Mouse (Mus musculus): Measurements from ENCODE around the gene Gdi1. TPM values are rescaled to one million over a fixed set of nuclear protein-coding genes. Genes with fewer than 3 reads are reported as not detected.

The Gdi1 gene
- polyA plus RNA-seq, 1 experiment, result 83.9 TPM

- peak; percentile 40 for TF ChIP-seq POLR2A (IDR thresholded peaks at IDR 0.05; ENCODE audit: insufficient read length, low read depth)
- no peak for TF ChIP-seq TCF3 (IDR thresholded peaks at IDR 0.05; ENCODE audit: insufficient read length, low read depth)
- TF ChIP-seq POLR2AphosphoS2 (IDR thresholded peaks at IDR 0.05; ENCODE audit: insufficient read length, low read depth), result peak; percentile 62
- Histone ChIP-seq H3K4me3 (peak overlapping the region; percentile 88), H3K79me2 (ENCODE audit: control insufficient read depth, insufficient read depth) (peaks cover 20% of the 10 kb centered on the region)
These were observed 33.8 kb upstream of the Gdi1 start for GRCm38 (mm10) chrX:74270902-74271551.

GRCm38 (mm10) chrX:74273422-74274322 lies 31.1 kb upstream of the Gdi1 start:
- Histone ChIP-seq H3K4me2 (ENCODE audit: low read depth) (no peak overlapping the region), H3K27me3 (ENCODE audit: control insufficient read depth, insufficient read depth, insufficient read length) (no peaks in the 10 kb centered on the region), H3K79me2 (ENCODE audit: control insufficient read depth, insufficient read depth) (peaks cover 20% of the 10 kb centered on the region), H3ac (ENCODE audit: control insufficient read depth, insufficient read length) (no peak overlapping the region), H3K4me3 (no peak overlapping the region), H3K36me3 (ENCODE audit: control insufficient read depth, insufficient read depth) (no peaks in the 10 kb centered on the region)
- no peak for TF ChIP-seq CEBPB (IDR thresholded peaks at IDR 0.05; ENCODE audit: insufficient read depth, poor library complexity, severe bottlenecking)
- TF ChIP-seq POLR2AphosphoS2 (IDR thresholded peaks at IDR 0.05; ENCODE audit: insufficient read length, low read depth), result peak; percentile 82
- TF ChIP-seq MYOG (IDR thresholded peaks at IDR 0.05; ENCODE audit: control insufficient read depth in 1 of 3, insufficient read depth in 1 of 3, insufficient read length in 2 of 3, low read depth in 2 of 3), result no peak
- no peak for TF ChIP-seq E2F4 (IDR thresholded peaks at IDR 0.05; ENCODE audit: insufficient read depth)
- no peak for TF ChIP-seq SRF (IDR thresholded peaks at IDR 0.05; ENCODE audit: control insufficient read depth, insufficient read length, low read depth)
- TF ChIP-seq USF1 (IDR thresholded peaks at IDR 0.05; ENCODE audit: low read depth), result no peak
- no peak for TF ChIP-seq TCF3 (IDR thresholded peaks at IDR 0.05; ENCODE audit: insufficient read length, low read depth)
- no peak for TF ChIP-seq MYOD1 (IDR thresholded peaks at IDR 0.05; ENCODE audit: control insufficient read depth in 1 of 3, insufficient read length in 2 of 3, low read depth in 2 of 3)
- no peak for TF ChIP-seq MAX (IDR thresholded peaks at IDR 0.05; ENCODE audit: low read depth)
- no peak for TF ChIP-seq REST (IDR thresholded peaks at IDR 0.05; ENCODE audit: insufficient read depth, insufficient read length)
- peak; percentile 54 for TF ChIP-seq POLR2A (IDR thresholded peaks at IDR 0.05; ENCODE audit: insufficient read length, low read depth)
- TF ChIP-seq TCF12 (IDR thresholded peaks at IDR 0.05; ENCODE audit: insufficient read depth, poor library complexity, severe bottlenecking), result no peak

More at GRCm38 (mm10) chrX:74270902-74271551, 33.8 kb upstream of the Gdi1 start:
- H3ac ChIP-seq (ENCODE audit: control insufficient read depth, insufficient read length), result no peak overlapping the region
- no peaks in the 10 kb centered on the region for H3K27me3 ChIP-seq (ENCODE audit: control insufficient read depth, insufficient read depth, insufficient read length)
- H3K36me3 ChIP-seq (ENCODE audit: control insufficient read depth, insufficient read depth), result no peaks in the 10 kb centered on the region
- peak overlapping the region; percentile 72 for H3K4me2 ChIP-seq (ENCODE audit: low read depth)

GRCm38 (mm10) chrX:74277916-74278315 lies 26.9 kb upstream of the Gdi1 start:
- Histone ChIP-seq H3ac (ENCODE audit: control insufficient read depth, insufficient read length) (no peak overlapping the region), H3K27me3 (ENCODE audit: control insufficient read depth, insufficient read depth, insufficient read length) (no peaks in the 10 kb centered on the region), H3K4me3 (no peak overlapping the region), H3K36me3 (ENCODE audit: control insufficient read depth, insufficient read depth) (no peaks in the 10 kb centered on the region), H3K79me2 (ENCODE audit: control insufficient read depth, insufficient read depth) (peaks cover 4% of the 10 kb centered on the region), H3K4me2 (ENCODE audit: low read depth) (no peak overlapping the region)
- no peak for TF ChIP-seq TCF3 (IDR thresholded peaks at IDR 0.05; ENCODE audit: insufficient read length, low read depth)
- TF ChIP-seq POLR2A (IDR thresholded peaks at IDR 0.05; ENCODE audit: insufficient read length, low read depth), result no peak
- TF ChIP-seq SRF (IDR thresholded peaks at IDR 0.05; ENCODE audit: control insufficient read depth, insufficient read length, low read depth), result no peak
- TF ChIP-seq MYOD1 (IDR thresholded peaks at IDR 0.05; ENCODE audit: control insufficient read depth in 1 of 3, insufficient read length in 2 of 3, low read depth in 2 of 3), result no peak
- no peak for TF ChIP-seq MYOG (IDR thresholded peaks at IDR 0.05; ENCODE audit: control insufficient read depth in 1 of 3, insufficient read depth in 1 of 3, insufficient read length in 2 of 3, low read depth in 2 of 3)
- no peak for TF ChIP-seq USF1 (IDR thresholded peaks at IDR 0.05; ENCODE audit: low read depth)
- TF ChIP-seq POLR2AphosphoS2 (IDR thresholded peaks at IDR 0.05; ENCODE audit: insufficient read length, low read depth), result no peak
- no peak for TF ChIP-seq REST (IDR thresholded peaks at IDR 0.05; ENCODE audit: insufficient read depth, insufficient read length)
- TF ChIP-seq TCF12 (IDR thresholded peaks at IDR 0.05; ENCODE audit: insufficient read depth, poor library complexity, severe bottlenecking), result no peak
- no peak for TF ChIP-seq MAX (IDR thresholded peaks at IDR 0.05; ENCODE audit: low read depth)
- no peak for TF ChIP-seq CEBPB (IDR thresholded peaks at IDR 0.05; ENCODE audit: insufficient read depth, poor library complexity, severe bottlenecking)

- peak overlapping the region; percentile 67 for H3K4me3 ChIP-seq
- peaks cover 14% of the 10 kb centered on the region for H3K79me2 ChIP-seq (ENCODE audit: control insufficient read depth, insufficient read depth)
- no peaks in the 10 kb centered on the region for H3K36me3 ChIP-seq (ENCODE audit: control insufficient read depth, insufficient read depth)
- no peaks in the 10 kb centered on the region for H3K27me3 ChIP-seq (ENCODE audit: control insufficient read depth, insufficient read depth, insufficient read length)
- TF ChIP-seq MYOG (IDR thresholded peaks at IDR 0.05; ENCODE audit: control insufficient read depth in 1 of 3, insufficient read depth in 1 of 3, insufficient read length in 2 of 3, low read depth in 2 of 3) (peak in 1 of 3 experiments; percentile 12), POLR2AphosphoS2 (IDR thresholded peaks at IDR 0.05; ENCODE audit: insufficient read length, low read depth) (peak; percentile 55), TCF12 (IDR thresholded peaks at IDR 0.05; ENCODE audit: insufficient read depth, poor library complexity, severe bottlenecking) (no peak), CEBPB (IDR thresholded peaks at IDR 0.05; ENCODE audit: insufficient read depth, poor library complexity, severe bottlenecking) (no peak), USF1 (IDR thresholded peaks at IDR 0.05; ENCODE audit: low read depth) (no peak), MYOD1 (IDR thresholded peaks at IDR 0.05; ENCODE audit: control insufficient read depth in 1 of 3, insufficient read length in 2 of 3, low read depth in 2 of 3) (peak; percentile 62 to 85 (median 77)), POLR2A (IDR thresholded peaks at IDR 0.05; ENCODE audit: insufficient read length, low read depth) (no peak), E2F4 (IDR thresholded peaks at IDR 0.05; ENCODE audit: insufficient read depth) (no peak)
- H3ac ChIP-seq (ENCODE audit: control insufficient read depth, insufficient read length), result no peak overlapping the region
- H3K4me2 ChIP-seq (ENCODE audit: low read depth), result peak overlapping the region; percentile 79
These were observed 23.6 kb upstream of the Gdi1 start for GRCm38 (mm10) chrX:74281041-74281731.
